Mouse (Mus musculus) midbrain, embryonic 10.5 days (tissue): ENCODE data around the gene Hydin. TPM values are rescaled to one million over a fixed set of nuclear protein-coding genes. Genes with fewer than 3 reads are reported as not detected.
A peak's percentile ranks its signal among the peaks of the same experiment; 100 is the strongest.
"Not testable (repeated sequence)": the region's sequence is repeated elsewhere in the genome, so short reads cannot be mapped to it uniquely, and the experiment has no call there.

ENCODE experiments used
- DNase-seq: peaks from one replicate; pipeline ENCODE4 v3.0.0-alpha.2; 2017; ENCODE audit warnings: low spot score
- H3K27ac ChIP-seq: fragments of 300-500 bp; sonication (generic); replicated peaks from 2 replicates; pipeline ENCODE4 v1.5.1; 2016; ENCODE audit warnings: mild to moderate bottlenecking
- H3K27me3 ChIP-seq: fragments of 300-500 bp; sonication (generic); 2 replicates; pipeline ENCODE4 v1.6.1; 2016; ENCODE audit warnings: low read depth, mild to moderate bottlenecking; ENCODE audit not compliant: poor library complexity, severe bottlenecking
- H3K36me3 ChIP-seq: fragments of 300-500 bp; sonication (generic); 2 replicates; pipeline ENCODE4 v1.6.1; 2016; ENCODE audit warnings: mild to moderate bottlenecking, moderate library complexity
- H3K4me1 ChIP-seq: fragments of 300-500 bp; sonication (generic); 2 replicates; pipeline ENCODE4 v1.6.1; 2016
- H3K4me3 ChIP-seq: fragments of 300-500 bp; sonication (generic); 2 replicates; pipeline ENCODE4 v1.5.1; 2016; ENCODE audit warnings: mild to moderate bottlenecking, moderate library complexity
- H3K9me3 ChIP-seq: fragments of 300-500 bp; sonication (generic); replicated peaks from 2 replicates; pipeline ENCODE4 v1.6.1; 2016; ENCODE audit warnings: mild to moderate bottlenecking
- WGBS: fragments of 180-500 bp; shearing (Covaris S2); methylation state at CpG from one replicate; pipeline ENCODE4 v1.1.7; 2016; 5-methylcytosine and 5-hydroxymethylcytosine counted together
- polyA plus RNA-seq: library from polyadenylated mRNA; unstranded; fragments of >200 nt; fragmentation: Nextera tagmentation; extraction: Ambion mirVana; gene quantifications from 2 replicates; pipeline ENCODE4 v1.2.1, GENCODE M21; 2016

Hydin gene
- polyA plus RNA-seq, 1 experiment from 2014 or later: 0.05 TPM

DNA sequence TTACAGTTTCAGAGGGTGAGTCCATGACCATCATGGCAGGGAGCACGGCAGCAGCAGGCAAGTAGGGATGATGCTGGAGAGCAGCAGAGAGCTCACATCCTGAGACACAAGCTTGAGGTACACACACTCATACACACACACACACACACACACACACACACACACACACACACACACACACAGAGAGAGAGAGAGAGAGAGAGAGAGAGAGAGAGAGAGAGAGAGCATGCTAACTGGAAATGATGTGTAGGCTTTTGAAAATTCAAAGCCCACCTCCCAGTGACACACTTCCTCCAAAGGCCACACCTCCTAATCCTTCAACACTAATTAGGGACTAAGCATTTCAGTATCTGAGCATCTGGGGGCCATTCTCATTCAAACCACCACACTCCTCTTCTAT is 80.1 kb downstream of the Hydin start:
- DNase-seq: no peak
- 88% methylated on average over 1 of the region's 1 CpGs for WGBS

DNA sequence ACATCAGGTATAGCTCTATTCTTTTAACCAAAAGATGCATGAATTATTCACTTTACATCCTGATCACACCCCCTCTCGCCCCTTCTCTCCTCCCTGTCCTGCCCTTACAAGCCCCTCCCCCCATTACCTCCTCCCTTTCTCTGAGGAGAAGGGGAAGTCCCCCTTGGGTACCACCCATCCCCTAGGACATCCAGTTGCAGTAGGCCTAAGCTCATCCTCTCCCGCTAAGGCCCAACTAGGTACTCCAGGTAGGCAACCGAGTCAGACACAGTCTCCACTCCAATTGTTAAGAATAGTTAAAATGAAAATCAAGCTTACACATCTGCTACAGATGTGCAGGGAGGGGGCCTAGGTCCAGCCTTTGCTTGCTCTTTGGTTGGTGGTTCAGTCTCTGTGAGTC is 83.9 kb downstream of the Hydin start:
- WGBS: 83% methylated on average over 3 of the region's 3 CpGs
- Histone ChIP-seq H3K4me1 (no peaks in the 10 kb centered on the region), H3K27ac (no peak overlapping the region), H3K9me3 (no peaks in the 10 kb centered on the region), H3K36me3 (no peaks in the 10 kb centered on the region), H3K27me3 (no peaks in the 10 kb centered on the region), H3K4me3 (no peak overlapping the region)
- DNase-seq: no peak

More for the DNA sequence above, 80.1 kb downstream of the Hydin start:
- H3K36me3 ChIP-seq: no peaks in the 10 kb centered on the region
- no peaks in the 10 kb centered on the region for H3K9me3 ChIP-seq
- H3K4me1 ChIP-seq: no peaks in the 10 kb centered on the region
- no peaks in the 10 kb centered on the region for H3K27me3 ChIP-seq
- no peak overlapping the region for H3K27ac ChIP-seq
- no peak overlapping the region for H3K4me3 ChIP-seq

DNA sequence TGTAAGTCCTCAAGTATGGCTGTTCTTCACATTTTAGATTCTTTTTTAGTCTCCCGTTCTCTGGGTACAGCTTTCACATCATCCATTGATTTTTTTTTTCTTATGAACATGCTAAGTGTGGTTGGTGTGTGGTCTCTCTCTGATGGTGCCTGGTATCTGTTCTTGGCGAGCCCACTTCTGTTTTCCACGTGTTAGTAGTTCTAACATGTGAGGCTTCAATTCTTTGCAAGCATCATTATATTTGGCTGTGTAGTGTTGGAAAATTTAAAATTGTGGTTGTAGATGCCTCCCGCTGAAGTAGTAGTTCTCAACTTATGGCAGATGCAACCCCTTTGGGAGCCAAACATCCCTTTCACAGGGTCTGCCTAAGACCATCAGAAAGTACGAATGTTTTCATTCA is 85.1 kb downstream of the Hydin start:
- Histone ChIP-seq H3K9me3 (no peaks in the 10 kb centered on the region), H3K27ac (no peak overlapping the region), H3K27me3 (no peaks in the 10 kb centered on the region), H3K4me3 (no peak overlapping the region), H3K4me1 (no peaks in the 10 kb centered on the region; the same call in 1 of the 2 replicates), H3K36me3 (no peaks in the 10 kb centered on the region)
- 88% methylated on average over 5 of the region's 5 CpGs for WGBS
- no peak for DNase-seq

GRCm38 (mm10) chr8:110362975-110363374 is 96.2 kb downstream of the Hydin start:
- Histone ChIP-seq H3K27me3 (no peaks in the 10 kb centered on the region), H3K4me3 (no peak overlapping the region), H3K27ac (no peak overlapping the region), H3K36me3 (no peaks in the 10 kb centered on the region), H3K9me3 (no peaks in the 10 kb centered on the region), H3K4me1 (no peaks in the 10 kb centered on the region)
- 86% methylated on average over 4 of the region's 4 CpGs for WGBS
- DNase-seq: no peak

DNA sequence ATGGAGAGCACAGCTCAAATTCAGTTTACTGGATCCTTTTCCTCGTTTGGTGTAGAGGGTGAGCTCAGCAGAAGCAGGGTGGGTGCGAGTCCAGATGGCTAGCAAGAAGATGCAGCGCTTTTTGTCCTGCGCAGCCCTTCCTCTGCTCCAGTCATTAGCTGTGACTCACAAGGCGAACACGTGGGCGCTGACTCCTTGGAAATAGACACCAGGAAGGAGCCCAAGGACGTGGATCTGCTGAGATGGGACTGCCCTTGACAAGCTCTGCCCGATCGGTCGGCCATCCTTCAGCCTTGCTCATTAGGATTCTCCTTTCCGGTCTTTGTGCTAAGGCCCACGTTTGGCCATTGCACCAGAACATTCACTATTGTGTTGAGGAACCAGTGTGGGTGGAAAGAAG is 106.1 kb downstream of the Hydin start:
- 91% methylated on average over 13 of the region's 13 CpGs for WGBS
- no peak for DNase-seq
- H3K4me1 ChIP-seq: no peaks in the 10 kb centered on the region
- no peak overlapping the region for H3K4me3 ChIP-seq
- H3K27me3 ChIP-seq: no peaks in the 10 kb centered on the region
- H3K9me3 ChIP-seq: no peaks in the 10 kb centered on the region
- H3K36me3 ChIP-seq: no peaks in the 10 kb centered on the region
- no peak overlapping the region for H3K27ac ChIP-seq

DNA sequence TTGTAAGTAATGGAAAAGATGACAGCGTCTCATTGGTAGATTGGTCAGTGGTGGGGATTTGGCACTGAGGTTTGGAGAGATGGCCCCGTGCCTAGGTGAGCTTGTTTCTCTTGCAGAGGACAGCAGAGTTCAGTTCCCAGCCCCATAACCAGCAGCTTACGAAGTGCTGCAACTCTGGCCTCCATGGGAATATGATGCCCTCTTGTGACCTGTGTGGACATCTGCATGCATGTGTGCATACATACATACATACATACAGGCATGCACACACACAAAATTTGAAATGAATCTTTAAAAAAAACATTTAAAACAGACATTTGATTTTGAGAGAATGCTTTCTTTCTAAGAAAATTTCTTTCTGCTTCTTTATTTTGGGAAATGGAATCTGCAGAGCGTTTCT is 106.9 kb downstream of the Hydin start:
- no peak for DNase-seq

GRCm38 (mm10) chr8:110382751-110383150 is 116.0 kb downstream of the Hydin start:
- WGBS: 33% methylated on average over 8 of the region's 8 CpGs
- Histone ChIP-seq H3K4me1 (peaks cover 8% of the 10 kb centered on the region), H3K27me3 (no peaks in the 10 kb centered on the region), H3K27ac (0 out of 2 replicates have a peak overlapping the region, but pooled peaks have one; percentile 28), H3K36me3 (no peaks in the 10 kb centered on the region), H3K4me3 (no peak overlapping the region), H3K9me3 (no peaks in the 10 kb centered on the region)
- DNase-seq: no peak

More for the DNA sequence above, 106.9 kb downstream of the Hydin start:
- no peaks in the 10 kb centered on the region for H3K4me1 ChIP-seq
- H3K36me3 ChIP-seq: no peaks in the 10 kb centered on the region
- no peaks in the 10 kb centered on the region for H3K9me3 ChIP-seq
- no peak overlapping the region for H3K4me3 ChIP-seq
- H3K27me3 ChIP-seq: no peaks in the 10 kb centered on the region
- WGBS: 79% methylated on average over 4 of the region's 4 CpGs
- no peak overlapping the region for H3K27ac ChIP-seq

GRCm38 (mm10) chr8:110384632-110385031 is 117.9 kb downstream of the Hydin start:
- not testable (repeated sequence) for H3K27ac ChIP-seq, H3K4me3 ChIP-seq, H3K36me3 ChIP-seq, H3K9me3 ChIP-seq, DNase-seq, H3K27me3 ChIP-seq, H3K4me1 ChIP-seq
- WGBS: 93% methylated on average over 6 of the region's 6 CpGs

DNA sequence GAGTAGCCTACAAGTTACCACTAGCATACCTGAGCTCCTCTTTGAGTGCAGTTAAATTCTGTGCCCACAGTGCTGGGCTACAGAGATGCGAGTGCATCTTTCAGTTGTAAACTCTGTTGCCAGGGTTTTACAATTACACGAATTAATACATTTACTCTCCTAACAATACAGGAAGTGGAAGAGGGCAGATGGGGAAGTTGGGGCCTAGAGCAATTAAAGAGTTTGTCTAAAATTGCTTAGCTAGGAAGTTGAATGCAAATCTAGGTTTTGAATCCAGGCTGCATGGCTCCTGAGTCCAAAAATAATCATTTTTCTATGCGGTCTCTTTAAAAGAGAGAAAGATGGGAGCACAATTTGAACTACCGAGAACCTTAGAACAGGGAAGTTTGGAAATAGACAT is 128.9 kb downstream of the Hydin start:
- H3K36me3 ChIP-seq: no peaks in the 10 kb centered on the region
- no peak overlapping the region for H3K4me3 ChIP-seq
- DNase-seq: no peak
- no peak overlapping the region for H3K27ac ChIP-seq
- H3K9me3 ChIP-seq: no peaks in the 10 kb centered on the region
- no peaks in the 10 kb centered on the region for H3K4me1 ChIP-seq
- 94% methylated on average over 4 of the region's 4 CpGs for WGBS
- H3K27me3 ChIP-seq: no peaks in the 10 kb centered on the region

GRCm38 (mm10) chr8:110400536-110400935 is 133.8 kb downstream of the Hydin start:
- Histone ChIP-seq H3K4me1 (no peaks in the 10 kb centered on the region), H3K27me3 (no peaks in the 10 kb centered on the region), H3K27ac (no peak overlapping the region), H3K9me3 (no peaks in the 10 kb centered on the region), H3K36me3 (no peaks in the 10 kb centered on the region), H3K4me3 (no peak overlapping the region)
- DNase-seq: no peak
- WGBS: 93% methylated on average over 6 of the region's 6 CpGs

DNA sequence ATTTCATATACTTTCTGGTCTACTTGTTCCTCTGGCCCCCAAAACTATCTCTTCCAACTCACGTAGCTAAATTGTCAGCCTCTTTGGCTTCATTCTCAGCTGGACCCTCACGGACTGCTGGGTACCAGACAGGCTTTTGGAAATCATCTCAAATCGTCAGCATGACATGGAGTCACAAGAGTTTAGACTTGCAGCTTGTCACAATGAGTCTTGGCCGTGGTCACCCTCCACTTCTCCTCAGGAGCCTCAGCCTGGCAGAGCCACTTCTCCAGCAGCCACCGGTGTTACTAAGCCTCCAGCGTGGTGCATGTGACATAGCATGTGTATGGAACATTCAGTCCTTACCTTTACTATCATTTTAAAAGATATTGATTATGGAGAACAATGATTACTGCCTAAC is 135.5 kb downstream of the Hydin start:
- Histone ChIP-seq H3K4me1 (no peaks in the 10 kb centered on the region), H3K36me3 (no peaks in the 10 kb centered on the region), H3K9me3 (no peaks in the 10 kb centered on the region), H3K4me3 (no peak overlapping the region), H3K27me3 (no peaks in the 10 kb centered on the region), H3K27ac (no peak overlapping the region)
- DNase-seq: no peak
- 86% methylated on average over 6 of the region's 6 CpGs for WGBS

DNA sequence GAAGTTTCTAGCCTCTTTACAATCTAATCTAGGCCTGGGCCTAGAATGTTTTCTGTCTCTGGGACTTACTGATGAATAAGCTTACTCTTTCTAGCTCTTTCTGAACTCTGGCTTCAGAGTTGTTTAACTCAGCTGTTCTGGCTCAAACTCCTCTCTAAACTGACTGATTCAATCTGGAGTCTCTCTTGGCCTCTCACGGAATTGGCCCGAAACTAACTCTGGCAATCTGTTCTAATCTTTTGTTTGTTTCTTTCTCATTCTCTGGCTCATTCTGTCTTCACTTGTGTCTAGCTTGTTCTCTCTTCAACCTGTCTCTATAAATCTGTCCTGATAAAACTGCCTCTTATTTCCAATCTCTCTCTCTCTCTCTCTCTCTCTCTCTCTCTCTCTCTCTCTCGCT is 137.7 kb downstream of the Hydin start:
- H3K4me1 ChIP-seq: no peaks in the 10 kb centered on the region
- H3K4me3 ChIP-seq: no peak overlapping the region
- DNase-seq: no peak
- no peaks in the 10 kb centered on the region for H3K36me3 ChIP-seq
- no peaks in the 10 kb centered on the region for H3K27me3 ChIP-seq
- H3K9me3 ChIP-seq: no peaks in the 10 kb centered on the region
- H3K27ac ChIP-seq: no peak overlapping the region
- whole genome bisulfite sequencing: 94% methylated on average over 3 of the region's 3 CpGs

DNA sequence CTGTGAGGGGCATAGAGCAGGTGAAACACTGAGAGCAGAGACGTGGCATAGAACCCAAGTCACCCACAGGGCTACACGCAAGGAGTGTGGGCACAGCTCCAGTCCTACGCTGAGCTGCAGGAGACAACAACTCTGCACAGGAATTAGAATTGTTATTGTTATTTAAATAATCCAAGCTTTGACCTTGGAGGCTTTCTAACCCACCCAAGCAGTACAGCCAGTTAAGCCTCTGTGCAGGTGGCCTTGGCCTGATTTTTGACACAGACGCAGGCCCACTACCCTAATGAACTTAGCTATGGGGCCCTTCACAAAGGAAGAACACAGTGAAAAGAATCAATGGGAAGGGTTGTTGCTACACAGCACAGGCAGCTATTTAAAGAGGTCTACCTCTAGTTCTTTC is 148.3 kb downstream of the Hydin start:
- H3K9me3 ChIP-seq: no peaks in the 10 kb centered on the region
- no peaks in the 10 kb centered on the region for H3K27me3 ChIP-seq

GRCm38 (mm10) chr8:110416931-110417330 is 150.2 kb downstream of the Hydin start:
- Histone ChIP-seq H3K9me3 (no peaks in the 10 kb centered on the region), H3K36me3 (no peaks in the 10 kb centered on the region), H3K27me3 (no peaks in the 10 kb centered on the region), H3K4me1 (peaks cover 13% of the 10 kb centered on the region), H3K27ac (no peak overlapping the region), H3K4me3 (no peak overlapping the region)
- no peak for DNase-seq
- 87% methylated on average over 3 of the region's 3 CpGs for WGBS

More for the DNA sequence above, 148.3 kb downstream of the Hydin start:
- DNase-seq: no peak
- no peaks in the 10 kb centered on the region for H3K36me3 ChIP-seq
- H3K4me1 ChIP-seq: peaks cover 13% of the 10 kb centered on the region
- WGBS: 75% methylated on average over 4 of the region's 4 CpGs
- H3K27ac ChIP-seq: no peak overlapping the region
- H3K4me3 ChIP-seq: no peak overlapping the region
